9 mouse cellular contexts compared by ENCODE assay signal in genomic region chr5:28037639-28038038, GRCm38 (mm10). TPM values are rescaled to one million over a fixed set of nuclear protein-coding genes. Genes with fewer than 3 reads are reported as not detected.
A peak's percentile ranks its signal among the peaks of the same experiment; 100 is the strongest.
DNase-seq lines count a peak whose midpoint lies in the region; ATAC-seq and TF ChIP-seq lines count a peak whose summit lies in the region.
"Had no signal": no experiment of that assay in that cellular context is flagged by ENCODE, and none has a peak within 500 bp of the region (broad histone marks: within the 10 kb centered on the region; RNA-seq: fewer than 3 reads in every experiment).

No protein-coding gene starts in this region.

- no peak for ATAC-seq in intestine, embryonic 16.5 days

- H3K27ac ChIP-seq in intestine, embryonic 16.5 days (ENCODE audit: low read length) = peak overlapping the region; percentile 43
- H3K27ac ChIP-seq: neural tube, embryonic 13.5 days had no signal

- H3K27me3 ChIP-seq in intestine, embryonic 16.5 days (replicated peaks; ENCODE audit: control insufficient read depth, insufficient read depth, low read length) = no peaks in the 10 kb centered on the region
- H3K27me3 ChIP-seq: neural tube, embryonic 13.5 days had no signal

- 30% methylated on average over 5 of the region's 5 CpGs for WGBS in intestine, embryonic 16.5 days

- no peak overlapping the region for H3K4me2 ChIP-seq in intestine, embryonic 16.5 days (ENCODE audit: low read depth, low read length)
- H3K4me2 ChIP-seq: neural tube, embryonic 13.5 days had no signal

- TF ChIP-seq POLR2A in brain, embryonic 14.5 days (IDR thresholded peaks at IDR 0.05; ENCODE audit: borderline replicate concordance, extremely low read depth, insufficient read depth, insufficient read length, poor library complexity, severe bottlenecking) = no peak

- no peaks in the 10 kb centered on the region for H3K9me3 ChIP-seq in intestine, embryonic 16.5 days (ENCODE audit: control insufficient read depth, low read length)
- H3K9me3 ChIP-seq: neural tube, embryonic 13.5 days had no signal

- peak; percentile 96 for DNase-seq in heart, adult 11 months
- DNase-seq in heart, adult 8-10 months (ENCODE audit: low spot score) = no peak
- peak; percentile 68 for DNase-seq in 3T3-L1 (ENCODE audit: low read depth, low spot score)
- DNase-seq in brain, embryonic 14.5 days (ENCODE audit: low read depth) = peak; percentile 31
- DNase-seq in testis, postnatal 14 days (ENCODE audit: low spot score) = no peak
- no peak for DNase-seq in urinary bladder, postnatal 10 days (ENCODE audit: low spot score)
- no peak for DNase-seq in layer of hippocampus, postnatal 14 days (ENCODE audit: low spot score in 2 of 2)

- H3K4me3 ChIP-seq in intestine, embryonic 16.5 days (ENCODE audit: low read length) = no peak overlapping the region
- H3K4me3 ChIP-seq: neural tube, embryonic 13.5 days had no signal

- peaks cover 20% of the 10 kb centered on the region for H3K4me1 ChIP-seq in intestine, embryonic 16.5 days (ENCODE audit: control insufficient read depth, insufficient read depth, low read length)
- H3K4me1 ChIP-seq: neural tube, embryonic 13.5 days had no signal

- TF ChIP-seq CTCF in brain, embryonic 14.5 days (IDR thresholded peaks at IDR 0.05; ENCODE audit: borderline replicate concordance, extremely low read depth, insufficient read depth, insufficient read length) = no peak

- no peaks in the 10 kb centered on the region for H3K36me3 ChIP-seq in intestine, embryonic 16.5 days (ENCODE audit: control insufficient read depth, insufficient read depth, low read length)
- H3K36me3 ChIP-seq: neural tube, embryonic 13.5 days had no signal

- no peak overlapping the region for H3K9ac ChIP-seq in intestine, embryonic 16.5 days (ENCODE audit: low read depth, low read length)
- H3K9ac ChIP-seq: neural tube, embryonic 13.5 days had no signal

RNA-seq across cellular contexts. Expression of gene Insig1, which starts 33.5 kb away (rescaled TPM):
- 10 to 100 TPM; 17.3 to 23.6 (median 18.3) TPM for total RNA-seq in heart, adult 8-10 months (2022)
- polyA plus RNA-seq in brain, embryonic 14.5 days (2012; rRNA removed) = 67.1 and 70.5 TPM in 2 replicates
- 255 and 324 TPM in 2 replicates for polyA plus RNA-seq in intestine, embryonic 16.5 days (2015; fragmentation: Nextera tagmentation; extraction: Ambion mirVana)
- total RNA-seq in layer of hippocampus, postnatal 14 days (2021) = 10 to 100 TPM; 74.8 to 80.9 TPM

Comparison
In these comparisons a context has a peak if more than half of its experiments do, and no peak if none do; other contexts are left out.
1. DNase-seq: peak in heart, adult 11 months (single experiment), 3T3-L1 (single experiment) and brain, embryonic 14.5 days (single experiment); none in heart, adult 8-10 months (single experiment), testis, postnatal 14 days (single experiment), urinary bladder, postnatal 10 days (single experiment) and layer of hippocampus, postnatal 14 days (0 of 2).